Mouse (Mus musculus) brown adipose tissue, adult 24 weeks (tissue): ENCODE data around the gene Cachd1. TPM values are rescaled to one million over a fixed set of nuclear protein-coding genes. Genes with fewer than 3 reads are reported as not detected.

Experiments
- H3K27ac ChIP-seq: fragments of 200-500 bp; replicated peaks from 2 replicates; pipeline ENCODE4 v1.5.1; 2012; ENCODE audit warnings: low read depth, mild to moderate bottlenecking, low read length
- H3K4me1 ChIP-seq: fragments of 200-500 bp; 2 replicates; pipeline ENCODE4 v1.6.1; 2012; ENCODE audit warnings: low read length, mixed read lengths; ENCODE audit not compliant: control insufficient read depth, insufficient read depth, insufficient read length
- H3K4me3 ChIP-seq: fragments of 200-500 bp; 2 replicates; pipeline ENCODE4 v1.5.1; 2012; ENCODE audit warnings: low read depth, mild to moderate bottlenecking, low read length, moderate library complexity; ENCODE audit not compliant: insufficient read depth
- polyA plus RNA-seq: library from polyadenylated mRNA; stranded (reverse); fragments of >200 nt; gene quantifications from 2 replicates; pipeline ENCODE4 v1.2.4, GENCODE M21; 2012; ENCODE audit not compliant: missing spikeins, insufficient read depth, insufficient read length

The Cachd1 gene
- polyA plus RNA-seq, 1 experiment: 1.8 TPM

GRCm38 (mm10) chr4:100913666-100914065 is 137.2 kb downstream of the Cachd1 start:
- H3K27ac ChIP-seq: no peak overlapping the region
- no peak overlapping the region for H3K4me3 ChIP-seq
- no peaks in the 10 kb centered on the region for H3K4me1 ChIP-seq

- no peak overlapping the region for H3K4me3 ChIP-seq
- H3K4me1 ChIP-seq: no peaks in the 10 kb centered on the region
- H3K27ac ChIP-seq: no peak overlapping the region
Observed at GRCm38 (mm10) chr4:100914532-100914931, 138.1 kb downstream of the Cachd1 start.

- Histone ChIP-seq H3K4me3 (no peak overlapping the region), H3K4me1 (no peaks in the 10 kb centered on the region), H3K27ac (no peak overlapping the region)
Observed at GRCm38 (mm10) chr4:100915093-100915492, 138.6 kb downstream of the Cachd1 start.

GRCm38 (mm10) chr4:100917511-100917910 is 141.0 kb downstream of the Cachd1 start:
- no peak overlapping the region for H3K4me3 ChIP-seq
- no peaks in the 10 kb centered on the region for H3K4me1 ChIP-seq
- H3K27ac ChIP-seq: no peak overlapping the region

GRCm38 (mm10) chr4:100920413-100920812 is 143.9 kb downstream of the Cachd1 start:
- Histone ChIP-seq H3K4me1 (no peaks in the 10 kb centered on the region), H3K27ac (no peak overlapping the region), H3K4me3 (no peak overlapping the region)

- no peak overlapping the region for H3K27ac ChIP-seq
- no peaks in the 10 kb centered on the region for H3K4me1 ChIP-seq
- H3K4me3 ChIP-seq: no peak overlapping the region
Observed at GRCm38 (mm10) chr4:100922816-100923554, 146.5 kb downstream of the Cachd1 start.

- Histone ChIP-seq H3K4me1 (no peaks in the 10 kb centered on the region), H3K4me3 (no peak overlapping the region), H3K27ac (no peak overlapping the region)
Observed at GRCm38 (mm10) chr4:100923598-100923997, 147.1 kb downstream of the Cachd1 start.

GRCm38 (mm10) chr4:100924276-100924675 is 147.8 kb downstream of the Cachd1 start:
- Histone ChIP-seq H3K4me1 (no peaks in the 10 kb centered on the region), H3K27ac (no peak overlapping the region), H3K4me3 (no peak overlapping the region)

- Histone ChIP-seq H3K4me1 (no peaks in the 10 kb centered on the region), H3K27ac (no peak overlapping the region), H3K4me3 (no peak overlapping the region)
Observed at GRCm38 (mm10) chr4:100925153-100925552, 148.7 kb downstream of the Cachd1 start.

- Histone ChIP-seq H3K4me3 (no peak overlapping the region), H3K27ac (no peak overlapping the region), H3K4me1 (no peaks in the 10 kb centered on the region)
Observed at GRCm38 (mm10) chr4:100926608-100927007, 150.1 kb downstream of the Cachd1 start.

- Histone ChIP-seq H3K4me1 (no peaks in the 10 kb centered on the region), H3K4me3 (no peak overlapping the region), H3K27ac (no peak overlapping the region)
Observed at GRCm38 (mm10) chr4:100927059-100927458, 150.6 kb downstream of the Cachd1 start.

GRCm38 (mm10) chr4:100943689-100944088 is 167.2 kb downstream of the Cachd1 start:
- no peak overlapping the region for H3K27ac ChIP-seq
- H3K4me3 ChIP-seq: no peak overlapping the region
- H3K4me1 ChIP-seq: no peaks in the 10 kb centered on the region

GRCm38 (mm10) chr4:100944276-100944675 is 167.8 kb downstream of the Cachd1 start:
- H3K4me3 ChIP-seq: no peak overlapping the region
- no peaks in the 10 kb centered on the region for H3K4me1 ChIP-seq
- no peak overlapping the region for H3K27ac ChIP-seq

GRCm38 (mm10) chr4:100945171-100945899 is 168.9 kb downstream of the Cachd1 start:
- Histone ChIP-seq H3K27ac (no peak overlapping the region), H3K4me1 (no peaks in the 10 kb centered on the region), H3K4me3 (no peak overlapping the region)

- no peak overlapping the region for H3K4me3 ChIP-seq
- no peak overlapping the region for H3K27ac ChIP-seq
- H3K4me1 ChIP-seq: no peaks in the 10 kb centered on the region
Observed at GRCm38 (mm10) chr4:100948494-100949425, 172.3 kb downstream of the Cachd1 start.
